Mouse (Mus musculus): ENCODE results near the gene Ankle2.

Ankle2 gene

GRCm38 (mm10) chr5:110230780-110231461 is at the start of gene Ankle2:
Ankle2 (plus strand) TSS chr5:110231004.
- in situ Hi-C loops (cut with MboI, MseI): no loop called here

GRCm38 (mm10) chr5:110181716-110182115 is 49.1 kb upstream of the Ankle2 start:
- in situ Hi-C loops (cut with MboI, MseI): loop anchor here (10.0 kb wide), 1 partner anchor 1013 kb away; no protein-coding TSS in a partner anchor

- in situ Hi-C loops (cut with MboI, MseI): no loop called here
Measured at GRCm38 (mm10) chr5:110203164-110203895, 27.5 kb upstream of the Ankle2 start.

GRCm38 (mm10) chr5:110204777-110205176 is 26.0 kb upstream of the Ankle2 start:
- in situ Hi-C loops (cut with MboI, MseI): no loop called here

- in situ Hi-C loops (cut with MboI, MseI): no loop called here
Measured at GRCm38 (mm10) chr5:110211312-110211711, 19.5 kb upstream of the Ankle2 start.

GRCm38 (mm10) chr5:110216780-110217179 is 14.0 kb upstream of the Ankle2 start:
- in situ Hi-C loops (cut with MboI, MseI): no loop called here

GRCm38 (mm10) chr5:110220331-110220730 is 10.5 kb upstream of the Ankle2 start:
- in situ Hi-C loops (cut with MboI, MseI): no loop called here

GRCm38 (mm10) chr5:110222757-110223156 is 8.0 kb upstream of the Ankle2 start:
- in situ Hi-C loops (cut with MboI, MseI): no loop called here

- in situ Hi-C loops (cut with MboI, MseI): no loop called here
Measured at GRCm38 (mm10) chr5:110225056-110225455, 5.7 kb upstream of the Ankle2 start.

- in situ Hi-C loops (cut with MboI, MseI): no loop called here
Measured at GRCm38 (mm10) chr5:110227336-110227883, 3.4 kb upstream of the Ankle2 start.

- in situ Hi-C loops (cut with MboI, MseI): no loop called here
Measured at GRCm38 (mm10) chr5:110230401-110230779, 414 bp upstream of the Ankle2 start.

- in situ Hi-C loops (cut with MboI, MseI): no loop called here
Measured at GRCm38 (mm10) chr5:110231638-110232037, 834 bp downstream of the Ankle2 start.

- in situ Hi-C loops (cut with MboI, MseI): no loop called here
Measured at GRCm38 (mm10) chr5:110232346-110232745, 1.5 kb downstream of the Ankle2 start.

GRCm38 (mm10) chr5:110244091-110244490 is 13.3 kb downstream of the Ankle2 start:
- in situ Hi-C loops (cut with MboI, MseI): no loop called here

- in situ Hi-C loops (cut with MboI, MseI): no loop called here
Measured at GRCm38 (mm10) chr5:110266941-110267340, 36.1 kb downstream of the Ankle2 start.

- in situ Hi-C loops (cut with MboI, MseI): no loop called here
Measured at GRCm38 (mm10) chr5:110269141-110270101, 38.6 kb downstream of the Ankle2 start, which contains the start of gene Pgam5. Pgam5 (minus strand) TSS chr5:110269913.

- in situ Hi-C loops (cut with MboI, MseI): no loop called here
Measured at GRCm38 (mm10) chr5:110270242-110270641, 39.4 kb downstream of the Ankle2 start.

- in situ Hi-C loops (cut with MboI, MseI): no loop called here
Measured at GRCm38 (mm10) chr5:110274147-110274546, 43.3 kb downstream of the Ankle2 start.

GRCm38 (mm10) chr5:110274846-110275245 is 44.0 kb downstream of the Ankle2 start:
- in situ Hi-C loops (cut with MboI, MseI): no loop called here

- in situ Hi-C loops (cut with MboI, MseI): no loop called here
Measured at GRCm38 (mm10) chr5:110276391-110276790, 45.6 kb downstream of the Ankle2 start.

GRCm38 (mm10) chr5:110276910-110277309 is 46.1 kb downstream of the Ankle2 start:
- in situ Hi-C loops (cut with MboI, MseI): no loop called here

GRCm38 (mm10) chr5:110281984-110282383 is 51.2 kb downstream of the Ankle2 start:
- in situ Hi-C loops (cut with MboI, MseI): no loop called here

All from regulatory T cell (primary cell).